Mouse (Mus musculus) mouse embryonic stem cell (cell line): Measurements from ENCODE around the gene Zc3h14.

ENCODE experiments used
- in situ Hi-C, 2 experiments: fragments of 300-500 bp; cut with MboI; formaldehyde crosslinking; loops; 1 replicate in 1 of 2; 3 replicates in 1 of 2; pipeline ENCODE4 v1.14.3; 2019 to 2020; ENCODE audit warnings: low sequenced_read_pairs in 2 of 2, low pct_unique_long_range_greater_than_20kb in 1 of 2, mixed read lengths in 1 of 2; ENCODE audit not compliant: unreplicated experiment in 1 of 2

The Zc3h14 gene

DNA sequence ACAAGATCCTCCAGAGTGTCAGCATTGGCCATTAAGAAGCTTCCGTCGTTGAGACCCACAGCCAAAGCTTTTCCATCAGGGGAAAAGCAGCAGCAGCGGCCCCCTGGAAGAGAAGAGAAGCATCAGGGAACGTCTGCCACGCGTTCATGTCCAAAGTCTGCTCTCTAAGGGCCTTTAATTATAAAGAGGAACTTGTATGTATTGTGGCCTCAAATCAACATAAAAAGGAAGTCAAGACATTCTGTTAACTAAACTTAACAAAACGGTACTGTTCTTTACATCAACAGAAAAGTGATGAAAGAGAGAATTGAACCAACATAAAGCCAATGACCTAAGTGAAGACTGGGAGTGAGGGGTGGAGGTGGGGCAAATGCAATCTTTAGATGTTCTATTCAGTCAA lies 84.4 kb downstream of the Zc3h14 start:
- in situ Hi-C loops: no loop called here

DNA sequence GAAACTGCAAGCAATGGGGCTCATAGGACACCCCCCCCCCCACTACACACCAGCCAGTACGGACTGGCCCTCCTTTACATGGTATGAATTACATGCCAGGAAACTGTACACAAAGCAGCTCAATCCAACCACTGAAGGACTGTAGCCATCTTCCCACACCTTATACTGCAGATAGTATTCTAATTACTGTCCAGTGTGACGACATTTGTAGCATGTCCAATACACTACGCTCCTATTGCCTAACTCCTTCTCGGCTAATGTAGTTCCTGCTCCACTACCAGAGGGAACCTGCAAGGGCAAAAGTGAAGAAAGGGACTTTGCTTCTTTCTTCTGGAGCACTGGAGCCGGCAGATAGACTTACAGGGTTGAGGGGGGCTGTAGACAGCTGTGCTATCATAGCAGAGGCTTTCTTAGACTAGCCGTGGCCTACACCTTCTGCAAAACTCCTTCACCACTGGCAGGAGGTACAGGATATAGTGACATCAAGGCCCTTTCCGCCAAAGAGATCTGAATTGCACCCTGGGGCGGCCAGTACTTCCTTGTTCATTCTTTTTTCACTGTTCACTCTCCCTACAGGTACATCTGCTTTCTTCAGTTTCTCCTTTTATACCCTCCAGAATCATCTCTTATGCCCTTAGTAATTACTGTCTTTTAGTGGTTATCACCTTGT lies 86.3 kb downstream of the Zc3h14 start:
- in situ Hi-C loops: no loop called here

DNA sequence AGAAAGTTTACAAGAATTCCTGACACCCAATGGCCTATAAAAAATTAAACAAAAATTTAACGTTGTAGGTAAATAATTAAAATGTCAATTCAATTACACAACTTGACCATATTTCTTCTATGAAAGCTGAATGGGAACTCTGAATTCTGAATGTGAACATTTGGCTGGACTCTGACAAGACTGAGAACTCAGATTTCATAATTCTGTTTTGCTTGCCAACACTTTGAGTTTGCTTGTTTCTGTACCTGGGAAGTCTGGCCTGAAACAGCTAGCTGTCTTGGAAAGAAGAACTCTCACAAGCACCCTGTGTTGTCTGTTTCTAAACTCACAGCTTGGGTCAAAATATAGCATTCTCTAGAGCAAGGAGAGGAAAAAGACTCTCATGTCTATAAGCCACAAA lies 87.1 kb downstream of the Zc3h14 start:
- in situ Hi-C loops: no loop called here

DNA sequence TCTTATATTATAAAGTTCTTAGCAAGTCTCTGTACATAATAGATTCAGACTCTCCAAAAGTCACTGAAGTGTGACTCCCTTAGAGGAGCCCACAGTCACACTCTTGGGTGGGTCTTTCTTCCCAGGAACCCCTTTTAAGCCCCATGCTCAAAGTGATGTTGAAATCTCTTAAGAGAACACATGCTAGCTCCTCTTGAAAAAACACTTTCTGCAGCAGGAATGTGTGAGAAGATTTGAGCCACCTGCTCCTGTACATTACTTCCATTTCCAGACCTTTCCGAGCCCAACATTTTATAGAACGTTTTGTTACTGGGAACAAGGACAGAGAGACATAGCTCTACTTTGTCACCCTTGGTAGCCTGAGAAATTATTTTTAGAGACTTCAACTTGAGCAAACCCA lies 88.1 kb downstream of the Zc3h14 start:
- in situ Hi-C loops: no loop called here

DNA sequence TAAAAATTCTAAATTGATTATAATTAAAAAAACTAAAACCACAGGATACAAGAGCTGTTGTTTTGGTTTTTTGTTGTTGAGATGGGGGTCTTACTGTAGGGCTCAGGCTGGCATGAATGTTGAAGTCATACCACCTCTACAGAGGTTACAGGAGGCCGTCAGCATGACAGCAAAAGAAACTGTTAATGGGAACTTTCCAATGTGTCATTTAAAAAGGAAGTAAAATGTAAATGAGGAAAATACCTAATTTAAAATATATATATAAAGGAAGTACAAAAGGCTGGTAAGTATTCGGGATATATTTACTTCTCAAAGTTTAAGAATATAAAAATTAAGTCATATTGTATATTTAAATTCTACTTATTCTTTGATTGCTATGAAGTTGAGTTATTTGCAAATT lies 88.7 kb downstream of the Zc3h14 start:
- in situ Hi-C loops: no loop called here
